Mouse (Mus musculus) neutrophil, adult 5-6 weeks (primary cell): ENCODE results near the gene Anxa9. TPM values are rescaled to one million over a fixed set of nuclear protein-coding genes. Genes with fewer than 3 reads are reported as not detected.

Source experiments
- ATAC-seq: fragments of 151-379, 151-347 bp; 2 replicates; pipeline ENCODE4 v1.8.0; 2017; ENCODE audit warnings: mild to moderate bottlenecking, moderate TSS enrichment; ENCODE audit not compliant: insufficient number of reproducible peaks, poor library complexity, low FRiP score, severe bottlenecking; ENCODE audit errors: extremely low read depth
- total RNA-seq: library from RNA; stranded (forward); fragments of 200-1000 nt; gene quantifications from 2 replicates; pipeline ENCODE4 v1.2.3, GENCODE M21; 2017

Gene Anxa9
- total RNA-seq, 1 experiment from 2014 or later = 2.3 TPM

- ATAC-seq = peak; percentile 75
Measured at GRCm38 (mm10) chr3:95315094-95315843, 8.3 kb upstream of the Anxa9 start.

- no peak for ATAC-seq
Measured at GRCm38 (mm10) chr3:95314486-95315093, 7.6 kb upstream of the Anxa9 start, which contains the start of gene Cers2. Gene Cers2, plus strand, starts transcription at chr3:95314791.

DNA sequence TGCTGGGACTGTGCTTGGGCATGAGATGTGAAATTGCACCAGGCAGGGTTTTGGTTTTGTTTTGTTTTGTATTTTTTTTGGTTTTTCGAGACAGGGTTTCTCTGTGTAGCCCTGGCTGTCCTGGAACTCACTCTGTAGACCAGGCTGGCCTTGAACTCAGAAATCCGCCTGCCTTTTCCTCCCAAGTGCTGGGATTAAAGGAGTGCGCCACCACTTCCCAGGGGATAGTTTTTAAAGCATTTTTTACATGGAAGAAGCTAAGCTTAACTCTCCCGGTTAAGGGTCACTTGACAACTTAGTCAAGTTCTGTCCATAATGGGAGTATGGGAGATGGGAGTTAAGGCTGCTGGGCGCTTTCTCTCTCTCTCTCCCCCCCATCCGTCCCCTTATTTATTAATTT lies 7.1 kb upstream of the Anxa9 start:
- ATAC-seq = no peak

- no peak for ATAC-seq
Measured at GRCm38 (mm10) chr3:95313476-95313875, 6.5 kb upstream of the Anxa9 start.

DNA sequence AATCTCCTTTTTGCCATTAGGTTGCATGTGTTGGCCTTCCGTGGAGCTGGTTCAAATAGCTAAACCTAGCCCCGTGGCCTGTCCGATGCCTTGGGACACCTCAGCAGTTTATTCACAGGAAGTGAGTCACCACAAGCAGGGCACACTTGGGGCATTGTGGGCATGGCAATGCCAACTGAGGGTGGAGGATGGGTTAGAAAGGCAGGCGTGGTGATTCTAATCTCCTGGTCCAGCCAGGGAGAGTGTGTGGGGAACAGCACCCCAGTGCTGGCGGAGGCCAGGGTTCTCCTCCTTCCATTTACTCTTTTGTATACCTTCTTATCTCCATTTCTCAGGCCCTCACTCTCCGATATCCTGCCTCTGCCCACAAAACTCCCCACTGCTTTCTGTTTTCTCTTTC lies 5.6 kb upstream of the Anxa9 start:
- peak; percentile 51; the same call in 1 of the 2 replicates for ATAC-seq

DNA sequence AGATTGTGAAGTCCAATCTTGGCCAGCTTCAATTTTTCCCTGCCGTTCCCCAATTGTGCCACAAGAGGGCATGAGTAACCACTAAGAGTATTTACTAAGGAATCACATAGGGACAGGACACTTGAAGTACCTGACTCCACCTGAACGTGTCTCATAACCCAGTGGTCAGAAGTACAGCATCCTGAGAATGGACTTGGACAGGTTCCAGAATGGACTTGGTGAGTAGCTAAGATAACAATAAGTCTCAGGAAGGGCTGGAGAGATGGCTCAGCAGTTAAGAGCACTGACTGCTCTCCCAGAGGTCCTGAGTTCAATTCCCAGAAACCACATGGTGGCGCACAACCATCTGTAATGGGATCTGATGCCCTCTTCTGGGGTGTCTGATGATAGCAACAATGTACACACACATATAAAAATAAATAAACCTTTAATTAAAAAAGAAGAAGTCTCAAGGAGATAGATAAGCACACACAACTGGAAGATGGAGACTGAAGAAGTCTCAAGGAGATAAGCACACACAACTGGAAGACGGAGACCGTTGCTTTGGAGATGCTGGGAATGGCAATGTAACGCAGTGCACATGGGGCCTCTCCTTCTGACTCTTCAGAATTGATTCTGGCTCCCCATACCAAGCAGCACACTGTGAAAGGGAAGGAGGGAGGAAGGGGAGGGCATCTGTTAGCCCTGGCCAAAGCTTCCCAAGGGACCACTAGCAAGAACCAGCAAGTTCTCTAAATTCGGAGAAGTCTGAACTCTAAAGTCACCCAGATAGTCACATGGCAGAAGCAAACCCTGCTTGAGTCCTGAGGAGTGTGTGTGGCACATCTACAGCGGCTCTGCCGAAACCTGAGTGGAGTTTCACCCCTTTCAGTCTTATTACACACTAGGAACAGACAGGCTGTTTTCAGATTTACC lies 4.2 kb upstream of the Anxa9 start:
- peak; percentile 54 for ATAC-seq

DNA sequence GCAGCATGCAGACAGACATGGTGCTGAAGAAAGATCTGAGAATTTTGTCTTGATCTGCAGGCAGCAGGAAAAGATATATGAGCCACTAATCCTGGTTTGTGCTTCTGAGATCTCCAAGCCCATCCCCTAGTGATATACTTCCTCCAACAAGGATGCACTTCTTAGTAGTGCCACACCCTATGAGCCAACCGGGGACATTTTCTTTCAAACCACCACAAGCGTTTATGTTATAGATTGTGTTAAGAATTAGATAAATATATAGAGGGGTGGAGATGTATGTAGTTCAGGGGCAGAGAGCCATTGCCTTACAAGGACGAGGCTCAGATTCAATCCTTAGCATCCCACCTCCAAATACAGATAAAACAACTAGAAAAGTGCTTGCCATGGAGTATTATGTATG lies 3.5 kb upstream of the Anxa9 start:
- no peak for ATAC-seq

GRCm38 (mm10) chr3:95306244-95306643 lies 732 bp downstream of the Anxa9 start:
- ATAC-seq = no peak

- ATAC-seq = no peak
Measured at GRCm38 (mm10) chr3:95301204-95301796, 5.7 kb downstream of the Anxa9 start.

DNA sequence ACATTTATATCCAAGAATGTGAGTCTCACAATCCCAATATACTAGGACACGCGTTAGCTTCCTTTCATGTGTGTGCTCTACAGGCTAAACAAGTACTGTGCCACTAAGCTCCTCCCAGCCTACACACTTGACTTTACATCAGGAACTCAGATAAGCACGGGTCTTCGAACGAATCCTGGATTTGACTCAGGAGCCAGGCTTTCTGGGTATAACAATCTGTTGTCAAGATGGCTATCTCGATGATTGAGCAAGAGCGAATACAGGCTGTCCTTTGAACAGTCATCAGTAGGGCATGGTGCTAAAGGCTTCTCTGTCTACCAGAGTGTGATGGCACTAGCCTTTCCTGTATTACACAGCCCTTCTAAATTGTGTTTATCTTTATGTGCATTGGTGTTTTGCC lies 9.0 kb downstream of the Anxa9 start:
- no peak for ATAC-seq

DNA sequence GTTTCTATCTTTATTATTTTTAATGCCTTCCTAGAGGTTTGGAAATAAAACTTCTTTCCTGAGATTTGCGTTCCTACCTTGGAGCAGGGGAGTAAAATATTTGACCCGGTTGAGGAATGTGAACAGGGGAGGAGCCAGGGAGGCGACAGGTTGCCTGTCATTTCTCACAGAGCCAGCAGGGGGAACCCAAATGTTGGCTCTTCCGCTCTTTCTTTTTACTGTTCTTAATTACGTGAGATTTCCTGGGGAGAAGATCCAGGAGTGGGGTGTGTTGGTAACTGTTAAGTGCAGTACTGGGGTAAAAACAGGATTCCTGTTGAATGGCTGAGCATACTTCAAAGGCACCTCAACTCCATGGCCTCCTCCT lies 10.9 kb downstream of the Anxa9 start:
- ATAC-seq = peak; percentile 37; the same call in 1 of the 2 replicates

DNA sequence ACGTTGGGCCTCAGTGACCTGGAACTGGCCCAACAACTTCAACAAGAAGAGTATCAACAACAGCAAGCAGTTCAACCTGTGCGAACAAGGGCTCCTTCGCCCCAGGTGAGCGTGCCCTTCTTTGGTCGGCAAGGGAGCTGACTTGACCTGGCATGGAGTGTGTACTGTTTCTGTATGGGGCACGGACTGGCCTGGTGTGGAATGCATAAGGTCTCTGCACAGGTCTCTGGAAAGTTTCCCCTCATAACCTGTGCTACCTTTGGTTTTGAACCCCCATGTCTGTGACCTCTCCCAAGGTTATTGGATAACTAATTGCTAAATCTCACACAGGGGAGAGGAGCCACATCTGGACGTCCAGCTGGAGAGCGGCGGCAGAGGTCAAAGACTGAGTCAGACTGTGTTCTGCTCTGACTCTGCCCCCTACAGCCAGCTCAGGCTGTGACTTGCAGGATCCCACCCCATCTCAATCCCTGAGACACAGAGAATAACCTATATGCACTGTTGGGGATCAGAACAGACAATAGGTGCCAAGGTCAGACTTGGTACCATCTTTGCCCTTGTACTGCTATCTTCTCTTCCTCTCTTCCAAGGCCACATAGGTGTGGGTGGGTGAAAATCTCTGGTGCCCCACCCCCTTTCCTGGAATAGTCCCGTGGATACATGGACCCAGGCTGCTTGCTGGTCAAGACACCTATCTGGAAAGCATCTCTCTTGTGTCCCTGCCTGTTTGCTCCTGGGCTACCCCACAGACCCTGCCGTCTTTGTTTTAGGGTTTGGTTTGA lies 11.5 kb downstream of the Anxa9 start:
- ATAC-seq = no peak

GRCm38 (mm10) chr3:95294718-95295117 lies 12.3 kb downstream of the Anxa9 start:
- no peak for ATAC-seq

DNA sequence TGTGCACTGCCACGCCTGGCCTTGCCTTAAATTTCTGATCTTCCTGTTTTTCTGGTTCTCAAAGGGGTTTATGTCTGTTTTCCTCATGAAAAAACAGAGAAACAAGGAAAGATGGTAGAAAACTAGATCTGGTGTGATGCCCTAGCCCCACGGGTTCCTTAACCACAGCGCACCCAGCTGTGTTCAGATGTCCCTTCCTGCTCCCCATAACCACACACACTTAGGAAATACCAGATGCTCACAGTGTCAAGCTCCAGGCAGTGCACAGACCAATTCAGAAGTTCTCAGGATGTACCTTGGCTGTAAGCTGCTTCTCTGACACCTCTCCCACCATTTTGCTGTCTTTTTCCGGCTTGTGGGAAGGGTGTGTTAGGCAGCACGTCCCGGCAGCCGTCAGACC lies 12.7 kb downstream of the Anxa9 start:
- ATAC-seq = no peak

GRCm38 (mm10) chr3:95293537-95293936 lies 13.4 kb downstream of the Anxa9 start:
- ATAC-seq = peak; percentile 93

DNA sequence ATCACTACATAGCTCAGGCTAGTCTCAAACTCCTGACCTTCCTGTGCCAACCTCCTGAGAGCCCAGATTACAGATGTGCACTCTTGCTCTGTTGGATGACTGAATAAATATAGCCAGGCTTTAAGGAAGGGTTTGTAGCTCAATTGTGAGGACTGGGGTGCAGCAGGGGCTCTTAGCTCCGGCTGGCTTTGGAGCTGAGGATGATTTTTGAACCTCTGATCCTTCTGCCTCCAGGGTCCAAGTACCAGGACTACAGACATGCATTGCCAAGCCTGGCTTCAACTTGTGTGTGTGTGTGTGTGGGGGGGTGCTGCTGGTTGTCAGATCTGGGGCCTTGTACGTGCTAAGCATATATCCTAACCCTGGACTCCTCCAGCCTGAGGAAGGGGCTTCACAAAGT lies 14.1 kb downstream of the Anxa9 start:
- no peak for ATAC-seq

- ATAC-seq = no peak
Measured at GRCm38 (mm10) chr3:95291041-95291440, 15.9 kb downstream of the Anxa9 start.

GRCm38 (mm10) chr3:95290156-95290555 lies 16.8 kb downstream of the Anxa9 start:
- ATAC-seq = no peak

DNA sequence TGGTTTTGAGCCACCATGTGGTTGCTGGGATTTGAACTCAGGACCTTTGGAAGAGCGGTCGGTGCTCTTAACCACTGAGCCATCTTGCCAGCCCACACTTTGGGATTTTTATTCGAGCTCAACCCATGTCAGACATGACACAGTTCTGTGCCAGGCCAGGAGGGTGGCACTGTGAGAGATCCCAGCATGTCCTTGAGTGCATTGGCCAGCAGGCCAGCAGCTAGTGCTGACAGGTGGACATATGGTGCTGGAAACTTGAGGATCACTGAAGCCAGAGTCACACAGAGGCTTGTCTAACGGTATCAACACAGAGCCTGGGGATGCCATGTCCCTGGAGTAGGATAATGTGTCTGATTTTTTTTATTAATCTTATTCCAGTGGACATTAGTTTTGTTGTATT lies 17.6 kb downstream of the Anxa9 start:
- no peak for ATAC-seq
